Mouse (Mus musculus): ENCODE measurements at regions not wholly inside any gene's neighbourhood (a gene's known extent, or its start where the extent isn't known, plus 50 kb on each side); places are given as distances from the start of the nearest gene placed in this dataset.
"Not testable (repeated sequence)": the region's sequence is repeated elsewhere in the genome, so short reads cannot be mapped to it uniquely, and the experiment has no call there.

- DNase-seq (ENCODE audit: low spot score in 2 of 2), result no peak
Observed at GRCm38 (mm10) chr2:114454901-114455300, 199.9 kb downstream of the Dph6 start.

GRCm38 (mm10) chr2:114450185-114450584 is 204.6 kb downstream of the Dph6 start:
- no peak for DNase-seq (ENCODE audit: low spot score in 2 of 2)

- DNase-seq (ENCODE audit: low spot score in 2 of 2), result no peak
Observed at GRCm38 (mm10) chr2:114443801-114444200, 211.0 kb downstream of the Dph6 start.

GRCm38 (mm10) chr2:114440943-114441342 is 213.8 kb downstream of the Dph6 start:
- DNase-seq (ENCODE audit: low spot score in 2 of 2), result no peak

DNA sequence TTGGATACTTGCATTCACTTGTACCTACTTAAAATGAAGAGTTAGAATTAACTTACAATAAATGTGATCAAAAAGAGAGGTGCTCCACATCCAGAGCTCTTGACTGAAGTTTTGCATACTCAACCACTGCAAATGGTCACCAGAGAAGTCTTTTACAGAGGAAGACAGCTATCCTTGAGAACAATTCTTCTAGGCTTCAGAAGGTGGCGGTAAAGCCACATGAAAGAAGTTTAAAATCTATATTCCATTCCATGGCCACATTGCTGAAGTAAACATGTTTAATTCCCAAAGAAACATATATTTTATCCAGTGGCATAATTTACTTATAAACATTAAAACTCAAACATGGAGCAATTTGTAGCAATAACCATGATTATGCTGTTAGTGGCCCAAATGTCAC is 215.1 kb downstream of the Dph6 start:
- DNase-seq (ENCODE audit: low spot score in 2 of 2), result no peak

GRCm38 (mm10) chr2:114438048-114438447 is 216.7 kb downstream of the Dph6 start:
- DNase-seq (ENCODE audit: low spot score in 2 of 2), result no peak

DNA sequence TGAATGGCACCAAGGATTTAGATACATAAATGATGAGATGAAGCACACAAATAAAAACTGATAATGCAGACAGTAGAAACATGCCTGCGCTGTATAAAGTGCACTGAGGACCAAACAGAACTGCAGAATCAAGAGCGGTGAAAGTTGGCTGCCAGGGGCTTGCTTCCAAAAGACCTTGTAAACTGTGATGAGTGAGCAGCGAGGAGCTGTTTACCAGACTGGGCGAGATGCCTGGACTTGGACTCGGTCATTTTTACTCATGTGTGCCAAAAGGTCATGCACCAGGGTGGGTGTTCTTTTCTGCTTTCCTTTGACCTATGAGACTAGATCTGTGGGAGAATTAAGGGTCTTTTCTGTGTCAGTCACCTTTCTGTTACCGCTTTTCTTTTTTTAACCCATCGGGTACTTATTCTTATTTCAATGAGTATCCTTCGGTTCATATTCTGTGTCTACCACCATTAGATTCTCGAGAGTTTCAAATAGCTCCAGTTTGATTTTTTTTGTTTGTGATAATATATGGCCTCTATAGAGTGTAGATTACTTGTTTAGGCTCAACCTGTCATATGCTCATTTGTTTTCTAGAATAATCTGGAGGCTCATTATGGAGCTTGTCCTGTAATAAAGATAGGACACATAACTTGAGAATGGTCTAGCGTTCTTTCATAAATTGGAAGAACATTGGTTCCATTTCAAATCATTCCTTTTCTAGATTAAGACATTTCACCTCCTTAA is 226.3 kb upstream of the Zfp770 start:
- peak in 1 of 2 experiments; percentile 20 for DNase-seq (ENCODE audit: low spot score in 2 of 2)

DNA sequence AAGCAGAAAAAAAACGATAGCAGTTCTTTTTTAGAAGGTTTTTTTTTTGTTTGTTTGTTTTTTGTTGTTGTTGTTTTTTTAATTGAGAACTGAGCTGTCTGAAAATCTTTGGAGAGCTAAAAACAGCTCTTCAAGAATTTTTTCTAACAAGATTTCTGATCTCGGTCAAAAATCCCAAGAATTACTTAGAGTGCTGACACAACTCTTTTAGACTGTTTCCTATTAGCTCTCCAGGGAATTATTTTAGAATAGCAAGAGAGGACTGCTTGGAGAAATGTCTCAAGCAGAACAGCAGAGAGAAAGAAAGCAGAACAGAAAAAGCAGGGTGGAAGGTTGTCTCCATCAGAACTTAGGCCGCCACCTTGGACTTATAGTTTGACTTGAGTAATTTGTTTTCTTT is 218.1 kb upstream of the Zfp770 start:
- DNase-seq (ENCODE audit: low spot score in 2 of 2), result no peak

GRCm38 (mm10) chr2:114413013-114413412 is 211.7 kb upstream of the Zfp770 start:
- DNase-seq (ENCODE audit: low spot score in 2 of 2), result no peak

DNA sequence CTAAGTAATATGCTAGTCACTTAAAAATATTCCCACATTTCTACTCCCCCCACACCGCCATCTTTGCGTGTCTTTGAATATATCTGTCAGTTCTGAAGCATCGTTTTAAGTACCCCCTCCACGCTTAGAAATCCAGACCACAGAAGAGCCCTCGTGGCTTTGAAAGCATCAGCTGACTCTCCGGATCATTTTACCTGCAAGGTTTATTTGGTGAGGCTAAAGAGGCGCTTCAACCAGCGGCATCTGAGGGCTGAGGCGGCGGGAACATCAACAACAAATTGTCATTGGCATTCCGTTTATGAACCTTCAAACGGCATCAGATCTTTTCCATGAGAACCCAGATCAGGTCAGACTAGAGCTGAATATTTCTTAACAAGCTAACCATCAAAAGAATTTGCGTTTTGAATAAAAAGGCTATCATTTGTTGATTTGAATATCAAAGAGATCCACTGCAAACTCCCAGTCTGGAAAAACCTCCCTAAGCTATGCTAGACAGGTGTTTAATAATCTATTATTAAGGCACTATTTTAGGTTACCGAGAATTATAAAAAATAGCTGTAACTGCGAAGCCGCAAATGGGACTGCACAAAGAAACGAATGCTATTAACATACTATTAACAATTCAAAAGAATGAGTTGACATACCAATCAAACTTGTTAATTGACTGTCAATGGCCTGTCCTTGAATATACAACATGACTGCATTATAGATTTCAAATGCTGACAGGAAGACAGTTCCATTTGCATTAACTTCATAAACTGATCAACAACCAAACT is 210.9 kb upstream of the Zfp770 start:
- no peak for DNase-seq (ENCODE audit: low spot score in 2 of 2)

- DNase-seq (ENCODE audit: low spot score in 2 of 2), result no peak
Observed at GRCm38 (mm10) chr2:114410717-114411116, 209.4 kb upstream of the Zfp770 start.

- no peak for DNase-seq (ENCODE audit: low spot score in 2 of 2)
Observed at GRCm38 (mm10) chr2:114409542-114409941, 208.3 kb upstream of the Zfp770 start.

GRCm38 (mm10) chr2:114407408-114407807 is 206.1 kb upstream of the Zfp770 start:
- DNase-seq (ENCODE audit: low spot score in 2 of 2), result no peak

DNA sequence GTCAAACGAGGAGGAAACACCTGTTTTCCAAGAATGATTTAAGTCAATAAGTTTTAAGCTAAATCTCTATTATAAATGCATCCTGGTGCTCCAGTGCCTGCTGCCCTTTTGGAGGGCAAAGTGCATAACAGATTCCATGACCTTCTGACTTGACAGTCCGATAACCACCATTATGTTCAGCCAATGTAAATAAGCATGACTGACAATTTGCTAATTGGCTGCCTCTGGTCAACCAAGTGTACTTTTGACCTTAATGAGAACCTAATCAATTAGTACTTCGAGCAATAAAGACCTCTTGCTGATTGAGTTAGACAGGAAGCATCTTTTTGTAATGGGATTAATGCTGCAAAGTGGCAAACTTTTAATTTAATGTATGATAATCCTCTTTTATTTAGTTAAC is 183.3 kb upstream of the Zfp770 start:
- DNase-seq (ENCODE audit: low spot score in 2 of 2), result no peak

- DNase-seq (ENCODE audit: low spot score in 2 of 2), result no peak
Observed at GRCm38 (mm10) chr2:114378844-114379533, 177.7 kb upstream of the Zfp770 start.

GRCm38 (mm10) chr2:114373476-114373875 is 172.2 kb upstream of the Zfp770 start:
- DNase-seq (ENCODE audit: low spot score in 2 of 2), result no peak

GRCm38 (mm10) chr2:114353876-114354275 is 152.6 kb upstream of the Zfp770 start:
- DNase-seq (ENCODE audit: low spot score in 2 of 2), result not testable (repeated sequence)

DNA sequence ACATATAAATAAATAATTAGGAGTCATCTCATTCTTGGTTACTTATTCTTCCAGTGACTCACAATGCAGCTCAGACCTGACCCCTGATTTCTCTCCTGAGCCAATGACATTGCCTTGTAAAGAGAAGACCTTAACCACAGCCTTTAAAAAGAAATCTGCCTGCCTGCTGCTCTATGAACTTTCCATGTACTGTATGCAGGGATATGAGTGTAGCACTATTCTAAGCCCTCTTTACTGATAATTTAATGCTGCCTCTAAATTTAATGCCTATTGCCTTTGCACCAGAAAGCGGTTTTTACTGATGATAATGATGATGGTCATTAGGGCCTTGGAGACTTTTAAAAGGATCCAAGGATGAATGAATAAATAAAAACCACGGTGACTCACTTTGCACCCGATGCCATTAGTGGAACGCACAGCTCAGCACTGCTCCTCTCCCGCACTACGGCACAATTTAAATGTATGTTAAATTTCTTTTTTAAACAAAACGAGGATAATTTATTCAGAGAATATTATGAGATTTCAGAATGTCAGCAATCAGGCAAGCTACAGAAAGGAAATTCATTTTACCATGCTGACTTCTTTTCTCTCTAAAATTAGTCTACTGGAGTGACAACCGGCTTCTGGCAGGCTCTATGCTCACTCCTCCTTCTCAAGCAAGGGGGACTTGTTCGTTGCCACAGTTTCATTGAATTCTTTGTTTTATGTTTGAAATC is 139.5 kb upstream of the Zfp770 start:
- DNase-seq (ENCODE audit: low spot score in 2 of 2), result no peak

- no peak for DNase-seq (ENCODE audit: low spot score in 2 of 2)
Observed at GRCm38 (mm10) chr2:114301746-114302145, 100.5 kb upstream of the Zfp770 start.

DNA sequence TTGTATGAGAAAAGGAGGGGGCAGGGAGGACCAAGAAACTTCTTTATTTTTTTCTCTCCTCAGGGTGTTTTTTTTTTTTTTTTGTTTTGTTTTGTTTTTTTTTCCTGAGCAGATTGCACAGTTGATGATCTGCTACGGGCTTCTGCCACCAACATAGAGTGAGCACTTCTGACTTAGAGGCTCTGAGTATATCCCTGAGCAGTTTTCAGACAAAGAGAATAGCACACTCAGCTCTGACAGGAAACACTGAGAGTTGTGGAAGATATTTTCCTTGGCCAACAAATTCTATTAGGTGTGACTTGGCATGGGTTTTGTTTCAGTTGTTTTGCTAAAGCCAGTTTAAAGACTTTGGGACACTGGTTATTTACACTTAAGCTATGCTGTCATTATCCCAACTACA is 93.8 kb upstream of the Zfp770 start:
- no peak for DNase-seq (ENCODE audit: low spot score in 2 of 2)

DNA sequence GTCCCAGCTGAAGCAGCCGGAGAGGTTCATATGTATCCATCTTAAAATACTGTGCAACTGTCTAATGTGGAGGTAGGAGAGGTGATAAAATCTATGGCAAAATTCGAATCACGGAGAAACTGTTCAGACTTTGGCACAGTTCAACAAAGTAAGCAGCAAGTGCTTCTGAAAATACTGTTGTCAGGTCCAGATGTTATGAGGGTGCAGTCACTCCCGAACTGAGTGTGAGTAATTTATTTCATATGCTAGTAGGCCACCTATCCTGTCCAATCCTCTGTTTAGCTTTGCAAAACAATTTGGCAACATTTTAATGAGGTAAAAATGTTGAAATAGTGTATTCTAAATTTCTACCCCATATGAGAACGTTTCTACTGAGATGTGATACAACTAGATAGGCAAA is 90.1 kb upstream of the Zfp770 start:
- no peak for DNase-seq (ENCODE audit: low spot score in 2 of 2)

DNA sequence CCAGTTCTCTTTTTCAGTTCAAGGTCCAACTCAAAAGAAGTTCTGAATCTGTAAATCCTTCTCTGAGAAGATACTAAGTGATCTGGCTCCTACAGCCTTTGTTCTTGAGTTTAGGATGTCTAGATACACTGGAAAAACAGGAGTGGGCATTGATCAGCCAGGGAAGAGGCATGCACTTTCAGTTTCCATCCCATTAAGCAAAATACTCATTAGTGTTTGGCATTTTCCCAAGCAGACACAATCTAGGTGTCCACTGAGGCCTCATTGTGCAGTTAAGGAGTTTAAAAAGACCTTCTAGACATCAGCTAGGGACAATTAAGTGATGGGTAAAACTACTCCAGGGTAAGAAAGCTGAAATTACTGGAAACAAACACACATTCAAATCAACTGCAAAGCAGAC is 74.3 kb upstream of the Zfp770 start:
- no peak for DNase-seq (ENCODE audit: low spot score in 2 of 2)
